Comparison of ENCODE assay signal across 38 mouse cellular contexts in genomic region chr1:151243332-151243731, GRCm38 (mm10). TPM values are rescaled to one million over a fixed set of nuclear protein-coding genes. Genes with fewer than 3 reads are reported as not detected.
"Had no signal": no experiment of that assay in that cellular context is flagged by ENCODE, and none has a peak within 500 bp of the region (broad histone marks: within the 10 kb centered on the region; RNA-seq: fewer than 3 reads in every experiment).

No protein-coding gene starts in this region.

- H3K27me3 ChIP-seq: heart, embryonic 12.5 days; hindbrain, embryonic 12.5 days; intestine, embryonic 15.5 days; limb, embryonic 13.5 days; limb, embryonic 15.5 days had no signal

- H3K4me1 ChIP-seq: heart, embryonic 12.5 days; hindbrain, embryonic 10.5 days; hindbrain, embryonic 12.5 days; intestine, embryonic 15.5 days; limb, embryonic 15.5 days had no signal

- DNase-seq: gastrocnemius, postnatal 14 days; gastrocnemius, postnatal 36 days; heart, postnatal 10 days; heart, postnatal 4 days; kidney, adult 18-20 months; kidney, adult 8-10 months; kidney, postnatal 10 days; kidney, postnatal 25 days; kidney, postnatal 4 days; left cerebral cortex, postnatal 4 days had no signal

- H3K36me3 ChIP-seq: heart, embryonic 10.5 days; heart, embryonic 12.5 days; hindbrain, embryonic 12.5 days; intestine, embryonic 15.5 days; limb, embryonic 13.5 days; limb, embryonic 15.5 days had no signal

- H3K4me3 ChIP-seq: heart, embryonic 10.5 days; heart, embryonic 12.5 days; hindbrain, embryonic 10.5 days; hindbrain, embryonic 12.5 days; intestine, embryonic 15.5 days; layer of hippocampus, adult 2 months; left cerebral cortex, adult 2 months; limb, embryonic 13.5 days; limb, embryonic 15.5 days had no signal

- H3K27ac ChIP-seq: heart, embryonic 10.5 days; hindbrain, embryonic 10.5 days; hindbrain, embryonic 12.5 days; hindbrain, embryonic 14.5 days; intestine, embryonic 15.5 days; layer of hippocampus, adult 2 months; left cerebral cortex, adult 2 months; limb, embryonic 13.5 days; limb, embryonic 15.5 days had no signal

- H3K9ac ChIP-seq: heart, embryonic 12.5 days; hindbrain, embryonic 12.5 days; hindbrain, embryonic 14.5 days; intestine, embryonic 15.5 days; limb, embryonic 13.5 days; limb, embryonic 15.5 days had no signal

RNA-seq across cellular contexts. Expression of gene Gm47996, which starts 33.4 kb away (rescaled TPM):
- total RNA-seq: gastrocnemius, postnatal 14 days; granulocyte monocyte progenitor cell, adult 5-6 weeks; heart, adult 8-10 months; heart, postnatal 10 days; heart, postnatal 25 days; heart, postnatal 4 days; layer of hippocampus, adult 2 months; layer of hippocampus, postnatal 10 days; layer of hippocampus, postnatal 25 days; left cerebral cortex, adult 2 months; left cerebral cortex, postnatal 10 days; left cerebral cortex, postnatal 25 days; left cerebral cortex, postnatal 4 days had no signal
- polyA plus RNA-seq: forebrain, embryonic 16.5 days; frontal cortex, adult 2 months; heart, embryonic 10.5 days; heart, embryonic 14.5 days; heart, embryonic 16.5 days; hindbrain, embryonic 12.5 days; hindbrain, embryonic 14.5 days; hindbrain, embryonic 16.5 days; inflammation-experienced regulatory T-cells, adult 6 months; intestine, embryonic 15.5 days; intestine, postnatal 0 days; kidney, embryonic 14.5 days; limb, embryonic 13.5 days had no signal

RNA-seq across cellular contexts. Expression of gene 3110040M04Rik, which starts 39.4 kb away (rescaled TPM):
- total RNA-seq: gastrocnemius, adult 8-10 months; gastrocnemius, postnatal 14 days; gastrocnemius, postnatal 36 days; granulocyte monocyte progenitor cell, adult 5-6 weeks; heart, adult 8-10 months; heart, postnatal 10 days; heart, postnatal 25 days; heart, postnatal 4 days; layer of hippocampus, adult 2 months; layer of hippocampus, postnatal 10 days; layer of hippocampus, postnatal 25 days; left cerebral cortex, adult 2 months; left cerebral cortex, postnatal 10 days; left cerebral cortex, postnatal 25 days; left cerebral cortex, postnatal 4 days had no signal
- polyA plus RNA-seq: forebrain, embryonic 16.5 days; frontal cortex, adult 2 months; heart, embryonic 14.5 days; heart, embryonic 16.5 days; hindbrain, embryonic 10.5 days; hindbrain, embryonic 14.5 days; hindbrain, embryonic 16.5 days; inflammation-experienced regulatory T-cells, adult 6 months; intestine, postnatal 0 days; limb, embryonic 11.5 days; limb, embryonic 13.5 days; limb, embryonic 15.5 days had no signal

RNA-seq across cellular contexts. Expression of gene Gm47995, which starts 45.1 kb away (rescaled TPM):
- total RNA-seq: gastrocnemius, adult 8-10 months; granulocyte monocyte progenitor cell, adult 5-6 weeks; heart, adult 8-10 months; heart, postnatal 10 days; heart, postnatal 25 days; heart, postnatal 4 days; layer of hippocampus, adult 2 months; layer of hippocampus, postnatal 10 days; layer of hippocampus, postnatal 25 days; left cerebral cortex, adult 2 months; left cerebral cortex, postnatal 10 days; left cerebral cortex, postnatal 25 days; left cerebral cortex, postnatal 4 days had no signal
- polyA plus RNA-seq: forebrain, embryonic 16.5 days; frontal cortex, adult 2 months; heart, embryonic 14.5 days; heart, embryonic 16.5 days; hindbrain, embryonic 12.5 days; hindbrain, embryonic 14.5 days; hindbrain, embryonic 16.5 days; inflammation-experienced regulatory T-cells, adult 6 months; intestine, embryonic 15.5 days; intestine, postnatal 0 days; kidney, embryonic 16.5 days; limb, embryonic 11.5 days; limb, embryonic 13.5 days had no signal

RNA-seq across cellular contexts. Expression of gene Gm8947, which starts 51.2 kb away (rescaled TPM):
- total RNA-seq: granulocyte monocyte progenitor cell, adult 5-6 weeks; heart, adult 8-10 months; heart, postnatal 10 days; heart, postnatal 25 days; layer of hippocampus, adult 2 months; layer of hippocampus, postnatal 10 days; layer of hippocampus, postnatal 25 days; left cerebral cortex, adult 2 months; left cerebral cortex, postnatal 10 days; left cerebral cortex, postnatal 25 days; left cerebral cortex, postnatal 4 days had no signal
- polyA plus RNA-seq: forebrain, embryonic 16.5 days; frontal cortex, adult 2 months; heart, embryonic 14.5 days; heart, embryonic 16.5 days; hindbrain, embryonic 12.5 days; hindbrain, embryonic 14.5 days; hindbrain, embryonic 16.5 days; inflammation-experienced regulatory T-cells, adult 6 months; intestine, postnatal 0 days; limb, embryonic 13.5 days; limb, embryonic 15.5 days had no signal
